In genomic region chr17:69156522-69157100, GRCm38 (mm10) we compare ENCODE assay signal across 8 mouse cellular contexts.
DNase-seq lines count a peak whose midpoint lies in the region; ATAC-seq and TF ChIP-seq lines count a peak whose summit lies in the region.

No protein-coding gene starts in this region.

- peak; percentile 27 for DNase-seq in ES-CJ7 (ENCODE audit: low read depth, low spot score)
- DNase-seq in adrenal gland, postnatal 4 days (ENCODE audit: low spot score in 2 of 2) = peak; percentile 11 to 16
- DNase-seq in forebrain, embryonic 11.5 days (ENCODE audit: low spot score) = peak; percentile 86
- peak; percentile 60 for DNase-seq in heart, postnatal 0 days (ENCODE audit: low spot score)
- peak; percentile 25 to 50 for DNase-seq in layer of hippocampus, postnatal 14 days (ENCODE audit: low spot score in 2 of 2)
- peak; percentile 34 for DNase-seq in lung, postnatal 14 days
- DNase-seq in right cerebral cortex, postnatal 10 days (ENCODE audit: low spot score in 2 of 2) = peak; percentile 63 to 72
- no peak for DNase-seq in B cell, adult 2 months

- H3K4me2 ChIP-seq in forebrain, embryonic 11.5 days (ENCODE audit: low read depth, low read length, severe bottlenecking) = peak overlapping the region; percentile 80
- peak overlapping the region; percentile 78 for H3K4me2 ChIP-seq in heart, postnatal 0 days (ENCODE audit: low read depth, low read length)

- no peaks in the 10 kb centered on the region for H3K27me3 ChIP-seq in forebrain, embryonic 11.5 days (ENCODE audit: control insufficient read depth, insufficient read depth, low read length)
- H3K27me3 ChIP-seq in heart, postnatal 0 days (ENCODE audit: control insufficient read depth, insufficient read depth, low read length) = no peaks in the 10 kb centered on the region; the same call in 1 of the 2 replicates

- ATAC-seq in forebrain, embryonic 11.5 days (replicated peaks; ENCODE audit: low FRiP score) = peak; percentile 88
- peak; percentile 82 for ATAC-seq in heart, postnatal 0 days (ENCODE audit: insufficient read depth, low read depth)

- H3K9ac ChIP-seq in forebrain, embryonic 11.5 days (ENCODE audit: low read length) = peak overlapping the region; percentile 90
- peak overlapping the region; percentile 93 for H3K9ac ChIP-seq in heart, postnatal 0 days (replicated peaks; ENCODE audit: low read depth, low read length)

- H3K4me1 ChIP-seq in forebrain, embryonic 11.5 days (replicated peaks; ENCODE audit: control insufficient read depth, insufficient read depth, low read length) = no peaks in the 10 kb centered on the region
- H3K4me1 ChIP-seq in heart, postnatal 0 days (ENCODE audit: control insufficient read depth, insufficient read depth) = no peaks in the 10 kb centered on the region

- under 1% methylated on average over 46 of the region's 58 CpGs for WGBS in forebrain, embryonic 11.5 days
- WGBS in heart, postnatal 0 days = under 1% methylated on average over 51 of the region's 58 CpGs

- H3K36me3 ChIP-seq in forebrain, embryonic 11.5 days (ENCODE audit: control insufficient read depth, insufficient read depth, low read length) = no peaks in the 10 kb centered on the region
- no peaks in the 10 kb centered on the region for H3K36me3 ChIP-seq in heart, postnatal 0 days (replicated peaks; ENCODE audit: control insufficient read depth, insufficient read depth, low read length)

- no peak for TF ChIP-seq CTCF in heart, postnatal 0 days (IDR thresholded peaks at IDR 0.05; ENCODE audit: low read depth)

- no peaks in the 10 kb centered on the region for H3K9me3 ChIP-seq in forebrain, embryonic 11.5 days (ENCODE audit: control insufficient read depth, low read length)
- H3K9me3 ChIP-seq in heart, postnatal 0 days (replicated peaks; ENCODE audit: control insufficient read depth, low read length) = no peaks in the 10 kb centered on the region

- H3K4me3 ChIP-seq in forebrain, embryonic 11.5 days (ENCODE audit: low read depth, low read length) = peak overlapping the region; percentile 88
- peak overlapping the region; percentile 91 for H3K4me3 ChIP-seq in heart, postnatal 0 days (ENCODE audit: low read depth, low read length)

- no peak for TF ChIP-seq EP300 in heart, postnatal 0 days (IDR thresholded peaks at IDR 0.05; ENCODE audit: low read depth)

- H3K27ac ChIP-seq in forebrain, embryonic 11.5 days (ENCODE audit: low read depth, low read length) = peak overlapping the region; percentile 31; the same call in 1 of the 2 replicates
- peak overlapping the region; percentile 77 for H3K27ac ChIP-seq in heart, postnatal 0 days (ENCODE audit: low read depth)

Comparison
In these comparisons a context has a peak if more than half of its experiments do, and no peak if none do; other contexts are left out.
1. DNase-seq: peak in ES-CJ7 (single experiment), adrenal gland, postnatal 4 days (2 of 2), forebrain, embryonic 11.5 days (single experiment), heart, postnatal 0 days (single experiment), layer of hippocampus, postnatal 14 days (2 of 2), lung, postnatal 14 days (single experiment) and right cerebral cortex, postnatal 10 days (2 of 2); none in B cell, adult 2 months (0 of 2).